Mouse (Mus musculus) spleen, adult 2 months (tissue): ENCODE measurements around the gene Nos1.

Source experiments
- CTCF ChIP-seq: fragments of 200-500 bp; IDR thresholded peaks from 2 replicates; pipeline ENCODE4 v1.5.1; 2011; ENCODE audit warnings: mild to moderate bottlenecking, inconsistent platforms; ENCODE audit not compliant: insufficient read depth, insufficient read length, insufficient replicate concordance; ENCODE audit errors: extremely low read depth
- POLR2A ChIP-seq: fragments of 200-500 bp; IDR thresholded peaks from 2 replicates; pipeline ENCODE4 v1.6.1; 2011; ENCODE audit warnings: low read depth, low read length, inconsistent platforms

DNA sequence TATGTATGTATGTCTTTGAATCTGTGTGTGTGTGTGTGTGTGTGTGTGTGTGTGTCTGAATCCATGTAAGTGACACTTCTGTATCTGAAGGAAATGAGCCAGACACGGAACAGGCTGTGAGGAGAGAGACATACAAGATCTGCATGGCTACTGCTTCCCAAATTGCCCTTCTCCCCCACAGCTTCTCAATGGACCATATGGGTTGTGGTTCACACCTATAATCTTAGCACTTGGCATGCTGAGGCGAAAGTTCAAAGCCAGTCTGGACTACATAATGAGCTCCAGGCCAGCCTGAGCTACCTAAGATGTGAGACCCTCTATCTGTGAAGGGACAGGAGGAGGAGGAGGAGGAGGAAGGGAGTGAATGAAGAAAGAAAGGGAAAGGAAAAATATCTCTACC, 151.4 kb downstream of the Nos1 start:
- TF ChIP-seq CTCF, result no peak
- no peak for TF ChIP-seq POLR2A
